Mouse (Mus musculus): ENCODE data around the gene Hdac4. TPM values are rescaled to one million over a fixed set of nuclear protein-coding genes. Genes with fewer than 3 reads are reported as not detected.

The Hdac4 gene
- polyA plus RNA-seq, 1 experiment from 2014 or later: 25.3 TPM

DNA sequence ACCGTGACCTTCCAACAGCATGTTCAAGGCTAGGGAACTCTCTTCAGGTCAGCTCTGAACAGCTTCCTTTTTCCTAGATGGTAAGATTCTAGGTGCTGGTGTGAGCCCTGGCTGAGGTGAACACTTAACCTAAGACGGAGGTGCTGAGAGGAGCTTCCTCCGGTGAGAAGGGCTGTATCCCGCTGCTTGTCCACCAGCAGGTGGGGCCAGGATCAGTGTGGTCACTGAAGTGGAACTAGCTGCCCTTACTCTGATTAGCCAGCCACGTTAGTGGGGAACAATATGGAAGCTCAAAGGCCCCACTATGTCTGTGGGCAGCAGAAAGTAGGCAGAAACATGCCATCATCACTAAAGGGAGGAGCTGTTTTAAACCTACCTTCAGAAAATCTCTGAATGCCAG is 204.6 kb downstream of the Hdac4 start:
- Histone ChIP-seq H3K27ac (ENCODE audit: low read length) (no peak overlapping the region), H3K27me3 (ENCODE audit: control insufficient read depth, insufficient read depth, low read depth, low read length) (no peaks in the 10 kb centered on the region), H3K9me3 (replicated peaks; ENCODE audit: control insufficient read depth, low read length, poor library complexity, severe bottlenecking) (no peaks in the 10 kb centered on the region), H3K36me3 (ENCODE audit: control insufficient read depth, insufficient read depth, low read length) (peaks cover 23% of the 10 kb centered on the region), H3K4me2 (ENCODE audit: low read length) (no peak overlapping the region), H3K4me3 (ENCODE audit: low read depth, low read length) (no peak overlapping the region), H3K4me1 (ENCODE audit: control insufficient read depth, insufficient read depth, low read length) (no peaks in the 10 kb centered on the region), H3K9ac (ENCODE audit: low read depth, low read length) (no peak overlapping the region)
- no peak for ATAC-seq
- 73% methylated on average over 5 of the region's 5 CpGs for WGBS

DNA sequence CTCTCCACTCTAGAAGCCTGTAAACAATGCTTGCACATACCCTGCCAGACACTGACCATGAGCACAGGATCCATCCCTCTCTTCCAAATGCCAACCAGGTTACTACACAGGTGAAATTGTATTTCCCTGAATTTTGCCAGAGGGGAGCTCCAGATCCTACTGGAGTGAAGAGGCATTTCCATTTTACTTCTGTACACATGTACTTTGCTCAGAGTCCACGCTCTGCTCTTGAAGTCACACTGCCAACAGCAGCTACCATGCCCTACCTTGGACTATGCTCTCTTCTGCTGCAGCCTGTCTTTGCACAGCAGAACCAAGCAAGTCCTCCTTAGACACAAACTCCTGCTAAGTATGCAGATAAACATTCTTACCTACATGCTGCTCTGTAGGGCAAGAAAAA is 206.6 kb downstream of the Hdac4 start:
- Histone ChIP-seq H3K4me1 (ENCODE audit: control insufficient read depth, insufficient read depth, low read length) (no peaks in the 10 kb centered on the region), H3K27me3 (ENCODE audit: control insufficient read depth, insufficient read depth, low read depth, low read length) (no peaks in the 10 kb centered on the region), H3K9ac (ENCODE audit: low read depth, low read length) (no peak overlapping the region), H3K4me2 (ENCODE audit: low read length) (no peak overlapping the region), H3K4me3 (ENCODE audit: low read depth, low read length) (no peak overlapping the region), H3K9me3 (replicated peaks; ENCODE audit: control insufficient read depth, low read length, poor library complexity, severe bottlenecking) (no peaks in the 10 kb centered on the region), H3K36me3 (ENCODE audit: control insufficient read depth, insufficient read depth, low read length) (peaks cover 26% of the 10 kb centered on the region), H3K27ac (ENCODE audit: low read length) (no peak overlapping the region)
- no peak for ATAC-seq
- 100% methylated on average over 1 of the region's 1 CpGs for WGBS

DNA sequence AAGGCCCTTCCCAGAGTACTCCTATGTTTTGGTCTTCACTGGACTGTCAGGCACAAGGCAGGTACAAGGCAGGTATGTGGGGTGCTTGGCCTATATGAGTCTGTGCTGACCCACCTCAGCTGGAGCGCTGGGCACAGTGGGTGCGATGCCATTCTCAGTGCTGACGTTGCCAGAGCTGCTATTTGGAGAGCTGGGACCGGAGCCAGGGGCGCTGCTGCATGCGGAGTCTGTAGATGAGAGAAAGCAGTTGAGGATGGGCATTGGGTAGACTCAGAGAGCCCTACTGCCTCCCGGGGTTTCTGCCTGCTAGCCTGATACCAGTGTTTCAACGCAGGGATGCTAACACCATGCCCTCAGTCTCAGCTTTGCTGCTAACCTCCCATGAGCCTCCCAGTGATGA is 208.1 kb downstream of the Hdac4 start:
- no peak overlapping the region for H3K9ac ChIP-seq (ENCODE audit: low read depth, low read length)
- ATAC-seq: no peak
- H3K4me1 ChIP-seq (ENCODE audit: control insufficient read depth, insufficient read depth, low read length): no peaks in the 10 kb centered on the region
- H3K27ac ChIP-seq (ENCODE audit: low read length): no peak overlapping the region
- no peak overlapping the region for H3K4me3 ChIP-seq (ENCODE audit: low read depth, low read length)
- H3K36me3 ChIP-seq (ENCODE audit: control insufficient read depth, insufficient read depth, low read length): peaks cover 28% of the 10 kb centered on the region
- H3K4me2 ChIP-seq (ENCODE audit: low read length): no peak overlapping the region
- H3K9me3 ChIP-seq (replicated peaks; ENCODE audit: control insufficient read depth, low read length, poor library complexity, severe bottlenecking): no peaks in the 10 kb centered on the region
- 88% methylated on average over 8 of the region's 8 CpGs for WGBS
- no peaks in the 10 kb centered on the region for H3K27me3 ChIP-seq (ENCODE audit: control insufficient read depth, insufficient read depth, low read depth, low read length)

DNA sequence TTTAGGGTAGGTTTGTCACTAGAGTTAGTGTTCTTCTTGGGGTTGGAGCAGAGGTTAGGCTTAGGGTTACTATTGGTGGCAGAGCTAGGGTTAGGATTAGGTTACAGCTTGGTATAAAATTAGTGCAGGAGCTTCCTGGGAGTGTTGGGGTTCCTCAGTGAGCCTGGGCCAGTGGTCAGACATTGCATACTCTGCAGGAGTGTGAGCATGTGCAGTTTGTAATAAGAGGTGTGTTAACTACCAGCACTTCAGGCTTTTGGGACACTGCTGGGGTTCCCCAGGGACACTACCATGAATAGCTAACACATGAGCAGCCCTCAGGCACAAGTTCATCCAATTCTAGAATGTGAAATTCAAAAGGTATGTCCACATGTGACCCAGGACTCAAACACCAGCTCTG is 209.7 kb downstream of the Hdac4 start:
- ATAC-seq: no peak
- Histone ChIP-seq H3K36me3 (ENCODE audit: control insufficient read depth, insufficient read depth, low read length) (peaks cover 28% of the 10 kb centered on the region), H3K4me2 (ENCODE audit: low read length) (no peak overlapping the region), H3K27me3 (ENCODE audit: control insufficient read depth, insufficient read depth, low read depth, low read length) (no peaks in the 10 kb centered on the region), H3K9me3 (replicated peaks; ENCODE audit: control insufficient read depth, low read length, poor library complexity, severe bottlenecking) (no peaks in the 10 kb centered on the region), H3K4me3 (ENCODE audit: low read depth, low read length) (no peak overlapping the region), H3K27ac (ENCODE audit: low read length) (no peak overlapping the region), H3K4me1 (ENCODE audit: control insufficient read depth, insufficient read depth, low read length) (no peaks in the 10 kb centered on the region), H3K9ac (ENCODE audit: low read depth, low read length) (no peak overlapping the region)

DNA sequence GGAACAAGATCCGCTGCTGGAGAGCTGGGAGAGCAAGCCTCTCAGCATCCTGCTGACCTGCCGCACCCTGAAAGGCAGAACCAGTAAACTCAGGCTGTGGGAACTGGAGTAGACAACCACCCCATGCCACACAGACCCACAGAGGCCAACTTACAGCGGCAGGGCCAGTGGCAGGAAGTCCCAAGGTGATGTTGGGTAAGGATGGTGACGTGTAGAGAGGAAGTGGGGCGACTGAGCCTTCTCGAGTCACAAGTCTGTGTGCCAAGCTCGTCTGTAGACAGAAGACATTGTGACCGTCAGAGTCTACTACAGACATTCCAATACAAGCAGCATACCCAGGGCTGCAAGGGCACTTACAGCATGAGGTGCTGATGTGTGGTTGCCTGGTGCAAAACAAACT is 211.0 kb downstream of the Hdac4 start:
- Histone ChIP-seq H3K4me3 (ENCODE audit: low read depth, low read length) (no peak overlapping the region), H3K36me3 (ENCODE audit: control insufficient read depth, insufficient read depth, low read length) (peaks cover 24% of the 10 kb centered on the region)

DNA sequence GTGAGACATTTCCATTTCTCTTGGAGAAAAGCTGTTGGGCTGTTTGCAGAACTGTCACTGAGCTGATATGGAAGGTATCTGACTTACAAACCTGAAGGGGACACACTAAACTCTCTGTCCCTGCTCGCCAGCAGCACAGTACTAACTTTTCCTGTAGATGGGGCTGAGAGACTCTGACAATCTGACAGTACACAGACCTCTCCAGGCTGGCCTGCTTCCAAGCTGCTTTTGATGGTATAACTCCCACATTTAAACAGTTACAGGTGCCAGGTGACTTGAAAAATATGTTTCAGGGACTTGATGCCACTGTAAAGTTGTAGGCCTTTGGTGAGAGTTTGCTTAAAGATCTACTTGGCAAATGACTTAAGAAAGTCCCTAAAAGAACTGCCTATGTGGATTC is 214.1 kb downstream of the Hdac4 start:
- H3K4me2 ChIP-seq (ENCODE audit: low read length): no peak overlapping the region
- no peak for ATAC-seq
- no peak overlapping the region for H3K4me3 ChIP-seq (ENCODE audit: low read depth, low read length)
- no peak overlapping the region for H3K27ac ChIP-seq (ENCODE audit: low read length)
- WGBS: 81% methylated on average over 1 of the region's 1 CpGs
- peaks cover 13% of the 10 kb centered on the region; the same call in 1 of the 2 replicates for H3K36me3 ChIP-seq (ENCODE audit: control insufficient read depth, insufficient read depth, low read length)
- H3K27me3 ChIP-seq (ENCODE audit: control insufficient read depth, insufficient read depth, low read depth, low read length): no peaks in the 10 kb centered on the region
- no peaks in the 10 kb centered on the region for H3K9me3 ChIP-seq (replicated peaks; ENCODE audit: control insufficient read depth, low read length, poor library complexity, severe bottlenecking)
- H3K4me1 ChIP-seq (ENCODE audit: control insufficient read depth, insufficient read depth, low read length): no peaks in the 10 kb centered on the region
- H3K9ac ChIP-seq (ENCODE audit: low read depth, low read length): no peak overlapping the region

More for the DNA sequence above, 211.0 kb downstream of the Hdac4 start:
- Histone ChIP-seq H3K27ac (ENCODE audit: low read length) (no peak overlapping the region), H3K4me2 (ENCODE audit: low read length) (no peak overlapping the region), H3K9ac (ENCODE audit: low read depth, low read length) (no peak overlapping the region), H3K9me3 (replicated peaks; ENCODE audit: control insufficient read depth, low read length, poor library complexity, severe bottlenecking) (no peaks in the 10 kb centered on the region), H3K4me1 (ENCODE audit: control insufficient read depth, insufficient read depth, low read length) (no peaks in the 10 kb centered on the region), H3K27me3 (ENCODE audit: control insufficient read depth, insufficient read depth, low read depth, low read length) (no peaks in the 10 kb centered on the region)
- ATAC-seq: no peak
- WGBS: 88% methylated on average over 8 of the region's 8 CpGs

DNA sequence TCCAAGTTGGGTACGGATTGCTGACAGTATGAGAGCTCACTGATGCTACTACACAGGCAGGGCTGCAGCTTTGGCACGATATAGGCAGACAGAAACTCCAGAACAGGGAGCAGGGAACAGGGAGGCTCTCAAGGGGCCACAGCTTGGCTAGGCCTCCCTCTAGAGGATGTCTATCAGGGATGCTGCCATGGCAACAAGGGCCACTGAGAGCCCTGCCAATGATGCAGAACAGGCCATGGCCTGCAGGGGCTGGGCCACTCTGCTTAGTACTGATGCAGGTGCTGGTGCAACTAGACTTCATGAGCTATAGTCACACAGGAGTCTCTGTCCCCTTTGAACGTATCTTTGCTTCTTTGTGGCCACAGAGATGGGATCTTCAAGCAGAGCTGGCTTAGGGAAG is 217.1 kb downstream of the Hdac4 start:
- H3K9me3 ChIP-seq (replicated peaks; ENCODE audit: control insufficient read depth, low read length, poor library complexity, severe bottlenecking): no peaks in the 10 kb centered on the region
- ATAC-seq: peak; percentile 64; the same call in 1 of the 2 replicates
- H3K9ac ChIP-seq (ENCODE audit: low read depth, low read length): no peak overlapping the region
- no peak overlapping the region for H3K27ac ChIP-seq (ENCODE audit: low read length)
- H3K4me3 ChIP-seq (ENCODE audit: low read depth, low read length): no peak overlapping the region
- peaks cover 12% of the 10 kb centered on the region; the same call in 1 of the 2 replicates for H3K36me3 ChIP-seq (ENCODE audit: control insufficient read depth, insufficient read depth, low read length)
- WGBS: 46% methylated on average over 3 of the region's 3 CpGs
- no peaks in the 10 kb centered on the region for H3K27me3 ChIP-seq (ENCODE audit: control insufficient read depth, insufficient read depth, low read depth, low read length)
- H3K4me2 ChIP-seq (ENCODE audit: low read length): no peak overlapping the region
- no peaks in the 10 kb centered on the region for H3K4me1 ChIP-seq (ENCODE audit: control insufficient read depth, insufficient read depth, low read length)

DNA sequence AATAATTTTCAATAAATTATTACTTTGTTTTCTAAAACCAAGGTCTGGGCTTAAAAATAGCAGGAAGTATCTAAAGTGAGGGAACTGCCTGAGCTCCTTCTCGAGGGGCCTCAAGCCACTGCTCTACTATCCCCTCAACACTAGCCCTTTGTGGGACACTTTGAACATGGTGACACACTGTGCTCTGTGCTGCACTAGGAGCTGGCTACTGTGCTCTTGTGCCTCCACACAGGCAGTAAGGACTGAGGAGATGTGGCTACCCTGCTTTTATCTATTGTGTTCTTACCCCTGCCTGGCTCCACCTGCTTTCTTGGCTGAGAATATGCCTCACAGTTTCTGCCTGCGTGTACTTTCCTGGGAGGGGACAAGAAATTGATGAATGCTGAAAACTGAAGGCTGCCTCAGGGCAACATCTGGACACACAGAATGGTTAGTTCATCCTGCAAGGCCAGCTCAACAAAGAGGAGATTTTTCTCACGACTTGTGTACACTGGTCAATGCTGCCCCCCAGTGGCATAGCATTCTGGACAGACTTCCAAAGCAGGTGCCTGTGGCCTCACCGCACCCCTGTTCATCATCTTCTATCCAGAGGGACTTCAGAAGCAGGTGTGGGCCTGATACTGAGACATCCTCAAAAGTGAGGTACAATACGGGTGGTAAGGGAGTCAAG is 226.7 kb downstream of the Hdac4 start:
- Histone ChIP-seq H3K27ac (ENCODE audit: low read length) (peak overlapping the region; percentile 62), H3K9me3 (replicated peaks; ENCODE audit: control insufficient read depth, low read length, poor library complexity, severe bottlenecking) (no peaks in the 10 kb centered on the region), H3K4me1 (ENCODE audit: control insufficient read depth, insufficient read depth, low read length) (peaks cover 3% of the 10 kb centered on the region; the same call in 1 of the 2 replicates), H3K4me2 (ENCODE audit: low read length) (no peak overlapping the region), H3K36me3 (ENCODE audit: control insufficient read depth, insufficient read depth, low read length) (peaks cover 25% of the 10 kb centered on the region), H3K27me3 (ENCODE audit: control insufficient read depth, insufficient read depth, low read depth, low read length) (no peaks in the 10 kb centered on the region), H3K4me3 (ENCODE audit: low read depth, low read length) (no peak overlapping the region), H3K9ac (ENCODE audit: low read depth, low read length) (no peak overlapping the region)
- peak; percentile 63; the same call in 1 of the 2 replicates for ATAC-seq
- WGBS: 52% methylated on average over 5 of the region's 5 CpGs

DNA sequence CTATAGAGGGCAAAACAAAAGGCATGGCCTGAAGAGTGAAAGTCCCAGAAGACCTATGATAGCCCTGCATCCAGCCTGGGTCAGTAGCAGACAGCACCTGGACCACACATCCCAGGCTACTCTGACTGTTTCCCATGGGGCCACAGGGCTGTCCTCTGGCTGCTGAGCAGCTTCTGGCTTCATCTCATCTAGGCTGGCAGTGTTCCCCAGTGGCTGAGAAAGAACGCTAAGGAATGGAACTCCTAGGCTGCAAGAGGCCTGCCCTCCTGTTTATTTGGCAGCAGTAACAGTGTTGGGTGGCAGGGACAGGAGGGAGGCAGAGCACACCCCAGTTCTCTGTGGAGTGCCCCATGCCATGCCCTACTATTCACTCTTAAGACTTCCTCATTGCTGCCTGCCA is 228.5 kb downstream of the Hdac4 start:
- Histone ChIP-seq H3K9me3 (replicated peaks; ENCODE audit: control insufficient read depth, low read length, poor library complexity, severe bottlenecking) (no peaks in the 10 kb centered on the region), H3K36me3 (ENCODE audit: control insufficient read depth, insufficient read depth, low read length) (peaks cover 20% of the 10 kb centered on the region), H3K27ac (ENCODE audit: low read length) (no peak overlapping the region), H3K27me3 (ENCODE audit: control insufficient read depth, insufficient read depth, low read depth, low read length) (no peaks in the 10 kb centered on the region), H3K4me2 (ENCODE audit: low read length) (no peak overlapping the region), H3K9ac (ENCODE audit: low read depth, low read length) (no peak overlapping the region), H3K4me1 (ENCODE audit: control insufficient read depth, insufficient read depth, low read length) (peaks cover 3% of the 10 kb centered on the region; the same call in 1 of the 2 replicates), H3K4me3 (ENCODE audit: low read depth, low read length) (no peak overlapping the region)
- ATAC-seq: no peak
- 72% methylated on average over 1 of the region's 1 CpGs for WGBS

Measured in midbrain, embryonic 16.5 days (tissue).